Mouse (Mus musculus) midbrain, embryonic 12.5 days (tissue): ENCODE measurements at regions not wholly inside any gene's neighbourhood (a gene's known extent, or its start where the extent isn't known, plus 50 kb on each side); places are given as distances from the start of the nearest gene placed in this dataset.

Experiments used
- ATAC-seq: fragments of 200-750 bp; cut with Nextera tagmentation; 2 replicates; pipeline ENCODE4 v1.8.0; 2017; ENCODE audit warnings: low read depth, moderate TSS enrichment, moderate library complexity; ENCODE audit not compliant: low FRiP score
- H3K27ac ChIP-seq: fragments of 300-500 bp; sonication (generic); replicated peaks from 2 replicates; pipeline ENCODE4 v1.5.1; 2016; ENCODE audit warnings: mild to moderate bottlenecking
- H3K27me3 ChIP-seq: fragments of 300-500 bp; sonication (generic); 2 replicates; pipeline ENCODE4 v1.6.1; 2016; ENCODE audit warnings: mild to moderate bottlenecking
- H3K36me3 ChIP-seq: fragments of 300-500 bp; sonication (generic); 2 replicates; pipeline ENCODE4 v1.6.1; 2016
- H3K4me1 ChIP-seq: fragments of 300-500 bp; sonication (generic); 2 replicates; pipeline ENCODE4 v1.6.1; 2016
- H3K4me2 ChIP-seq: fragments of 300-500 bp; sonication (generic); replicated peaks from 2 replicates; pipeline ENCODE4 v1.6.1; 2016; ENCODE audit warnings: mild to moderate bottlenecking, moderate library complexity
- H3K4me3 ChIP-seq: fragments of 300-500 bp; sonication (generic); 2 replicates; pipeline ENCODE4 v1.5.1; 2016; ENCODE audit warnings: mild to moderate bottlenecking
- H3K9ac ChIP-seq: fragments of 300-500 bp; sonication (generic); replicated peaks from 2 replicates; pipeline ENCODE4 v1.6.1; 2016; ENCODE audit warnings: mild to moderate bottlenecking, moderate library complexity
- H3K9me3 ChIP-seq: fragments of 300-500 bp; sonication (generic); 2 replicates; pipeline ENCODE4 v1.6.1; 2016; ENCODE audit warnings: mild to moderate bottlenecking
- WGBS: fragments of 180-500 bp; shearing (Covaris S2); methylation state at CpG from one replicate; pipeline ENCODE4 v1.1.7; 2016; 5-methylcytosine and 5-hydroxymethylcytosine counted together

DNA sequence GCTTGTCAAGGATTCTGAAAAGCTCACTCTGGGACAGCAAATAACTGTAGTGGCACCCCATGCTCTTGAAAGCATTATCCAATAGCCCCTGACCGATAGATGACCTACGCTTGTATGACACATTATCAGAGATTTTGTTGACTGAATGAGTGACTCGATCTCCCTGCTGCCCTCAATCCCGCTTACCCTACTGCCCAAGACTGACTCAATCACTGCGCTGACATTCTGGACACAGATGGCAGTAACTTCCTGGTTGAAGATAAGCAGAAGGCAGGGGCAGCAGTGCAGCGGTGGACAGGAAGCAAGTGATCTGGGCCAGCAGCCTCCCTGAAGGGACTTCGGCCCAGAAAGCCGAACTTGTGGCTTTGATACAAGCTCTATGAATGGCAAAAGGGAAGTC is 248.7 kb upstream of the Tpk1 start:
- Histone ChIP-seq H3K27ac (no peak overlapping the region), H3K4me1 (no peaks in the 10 kb centered on the region)
- no peak for ATAC-seq

DNA sequence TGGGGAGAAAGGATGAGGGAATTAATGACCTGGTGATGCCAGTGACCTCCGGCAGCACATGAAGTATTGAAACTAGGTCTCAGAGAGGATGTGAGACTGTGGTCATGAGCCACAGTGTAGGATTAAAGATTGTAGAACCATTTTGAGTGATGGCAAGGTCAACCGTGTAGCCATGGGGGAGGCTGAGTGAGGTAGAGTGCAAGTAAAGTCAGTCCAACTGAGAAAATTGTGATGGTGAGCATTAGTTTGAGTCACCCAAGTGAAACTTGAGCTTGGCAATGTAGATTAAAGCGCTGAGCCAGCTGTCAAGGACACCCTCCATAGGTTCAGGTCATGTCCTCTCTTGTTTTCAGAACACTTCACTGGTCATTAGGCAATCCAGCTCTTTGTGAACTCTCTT is 219.9 kb upstream of the Tpk1 start:
- no peaks in the 10 kb centered on the region for H3K4me1 ChIP-seq
- H3K9me3 ChIP-seq: no peaks in the 10 kb centered on the region
- H3K9ac ChIP-seq: no peak overlapping the region
- H3K27ac ChIP-seq: no peak overlapping the region
- H3K4me2 ChIP-seq: no peak overlapping the region
- 84% methylated on average over 3 of the region's 3 CpGs for WGBS
- H3K36me3 ChIP-seq: no peaks in the 10 kb centered on the region
- no peaks in the 10 kb centered on the region for H3K27me3 ChIP-seq
- ATAC-seq: no peak
- no peak overlapping the region for H3K4me3 ChIP-seq

More for the DNA sequence above, 248.7 kb upstream of the Tpk1 start:
- H3K4me2 ChIP-seq: no peak overlapping the region
- H3K27me3 ChIP-seq: no peaks in the 10 kb centered on the region
- WGBS: 87% methylated on average over 8 of the region's 8 CpGs
- H3K9me3 ChIP-seq: no peaks in the 10 kb centered on the region
- H3K4me3 ChIP-seq: no peak overlapping the region
- H3K9ac ChIP-seq: no peak overlapping the region
- H3K36me3 ChIP-seq: no peaks in the 10 kb centered on the region

DNA sequence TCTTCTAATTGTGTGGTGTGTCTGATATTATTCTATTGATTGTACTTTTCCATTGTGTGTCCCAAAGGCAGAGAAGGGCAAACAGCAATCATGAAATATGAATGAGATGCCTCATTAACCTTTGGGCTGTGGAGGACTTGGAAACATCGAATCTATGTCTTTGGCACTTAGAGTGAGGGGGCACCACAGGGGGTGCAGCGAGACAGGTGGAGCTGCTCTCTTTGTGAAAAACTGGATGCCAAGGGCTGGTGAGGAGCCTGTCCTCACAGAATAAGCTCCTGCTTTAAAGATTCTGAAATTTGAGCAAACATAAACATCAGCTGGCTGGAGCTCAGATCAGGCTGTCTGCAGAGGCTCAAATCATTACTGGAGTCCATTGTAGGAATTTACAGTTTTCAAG is 210.6 kb upstream of the Tpk1 start:
- Histone ChIP-seq H3K9ac (no peak overlapping the region), H3K36me3 (no peaks in the 10 kb centered on the region), H3K4me1 (no peaks in the 10 kb centered on the region), H3K27ac (no peak overlapping the region), H3K4me2 (no peak overlapping the region), H3K27me3 (no peaks in the 10 kb centered on the region), H3K4me3 (no peak overlapping the region), H3K9me3 (no peaks in the 10 kb centered on the region)
- 0 out of 2 replicates have a peak, but pooled peaks have one; percentile 38 for ATAC-seq
- 57% methylated on average over 2 of the region's 2 CpGs for WGBS

DNA sequence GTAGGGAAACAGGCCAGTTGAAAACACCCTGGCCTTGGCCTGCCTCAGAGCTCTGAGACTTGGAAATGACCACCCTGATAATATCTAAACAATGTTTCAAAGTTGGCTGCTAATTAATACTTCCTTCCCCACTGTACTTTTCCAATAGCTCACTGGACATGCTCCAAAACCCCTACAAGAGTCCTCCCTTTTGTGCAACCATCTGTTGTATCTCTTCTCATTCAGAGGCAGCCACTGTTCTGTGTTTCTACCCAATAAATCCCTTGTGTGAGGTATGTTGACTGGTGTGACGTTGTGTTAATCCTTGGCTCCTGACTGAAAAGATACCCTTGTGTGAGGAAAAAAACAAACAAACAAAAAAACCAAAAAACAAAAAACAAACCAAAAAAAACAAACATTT is 193.3 kb upstream of the Tpk1 start:
- Histone ChIP-seq H3K27me3 (no peaks in the 10 kb centered on the region), H3K36me3 (no peaks in the 10 kb centered on the region), H3K9ac (no peak overlapping the region), H3K4me3 (no peak overlapping the region), H3K4me2 (no peak overlapping the region), H3K4me1 (no peaks in the 10 kb centered on the region), H3K9me3 (no peaks in the 10 kb centered on the region), H3K27ac (no peak overlapping the region)
- WGBS: 55% methylated on average over 1 of the region's 1 CpGs
- no peak for ATAC-seq

DNA sequence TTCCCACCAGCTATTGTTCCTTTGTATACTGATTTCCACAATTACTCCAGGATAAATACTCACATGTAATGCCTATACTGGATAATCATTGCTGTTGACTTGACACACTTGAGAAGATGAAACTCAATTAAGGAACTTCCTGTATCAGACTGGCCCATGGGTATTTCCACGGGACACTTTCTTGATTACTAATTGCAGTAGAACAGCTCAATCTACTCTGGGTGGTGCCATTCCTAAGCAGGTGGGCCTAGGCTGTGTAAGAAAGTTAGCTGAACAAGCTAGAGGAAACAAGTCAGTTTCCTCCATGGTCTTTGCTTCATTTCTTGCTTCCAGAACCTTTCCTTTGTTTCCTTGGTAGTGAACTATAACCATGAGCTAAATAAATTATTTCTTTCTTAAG is 191.0 kb upstream of the Tpk1 start:
- no peaks in the 10 kb centered on the region for H3K9me3 ChIP-seq
- ATAC-seq: no peak
- H3K4me1 ChIP-seq: no peaks in the 10 kb centered on the region
- 76% methylated on average over 1 of the region's 1 CpGs for WGBS
- no peak overlapping the region for H3K9ac ChIP-seq
- no peak overlapping the region for H3K4me3 ChIP-seq
- no peak overlapping the region for H3K27ac ChIP-seq
- no peak overlapping the region for H3K4me2 ChIP-seq
- H3K27me3 ChIP-seq: no peaks in the 10 kb centered on the region
- H3K36me3 ChIP-seq: no peaks in the 10 kb centered on the region

DNA sequence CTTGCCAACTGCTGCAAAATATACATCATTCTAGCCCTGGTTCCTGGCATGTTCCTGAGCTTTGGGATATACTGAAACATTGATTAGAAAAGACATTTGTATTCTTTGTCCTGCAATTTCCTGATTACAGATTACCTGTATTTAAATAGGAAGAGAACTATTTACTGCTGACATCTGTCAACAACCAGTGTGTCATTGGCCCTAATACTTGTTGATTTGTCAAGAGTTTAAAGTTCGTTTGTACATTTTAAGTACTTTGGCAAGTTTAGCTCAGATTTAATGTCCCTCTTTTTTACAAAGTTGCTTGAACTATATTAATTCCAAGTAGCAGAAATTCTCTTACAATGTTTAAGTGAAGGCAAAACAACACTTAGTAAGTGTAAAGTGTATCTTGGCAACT is 187.4 kb upstream of the Tpk1 start:
- H3K4me2 ChIP-seq: no peak overlapping the region
- H3K9me3 ChIP-seq: no peaks in the 10 kb centered on the region
- WGBS: 87% methylated on average over 1 of the region's 1 CpGs
- H3K27me3 ChIP-seq: no peaks in the 10 kb centered on the region
- no peak for ATAC-seq
- no peak overlapping the region for H3K27ac ChIP-seq
- H3K36me3 ChIP-seq: no peaks in the 10 kb centered on the region
- H3K4me1 ChIP-seq: no peaks in the 10 kb centered on the region
- no peak overlapping the region for H3K4me3 ChIP-seq
- H3K9ac ChIP-seq: no peak overlapping the region

GRCm38 (mm10) chr6:43851306-43851705 is 185.2 kb upstream of the Tpk1 start:
- Histone ChIP-seq H3K4me2 (no peak overlapping the region), H3K27ac (no peak overlapping the region), H3K9me3 (no peaks in the 10 kb centered on the region), H3K27me3 (no peaks in the 10 kb centered on the region), H3K36me3 (no peaks in the 10 kb centered on the region), H3K4me1 (no peaks in the 10 kb centered on the region), H3K9ac (no peak overlapping the region), H3K4me3 (no peak overlapping the region)
- WGBS: 89% methylated on average over 6 of the region's 6 CpGs
- ATAC-seq: no peak

- no peak overlapping the region for H3K9ac ChIP-seq
- WGBS: 68% methylated on average over 6 of the region's 6 CpGs
- no peak for ATAC-seq
- no peaks in the 10 kb centered on the region for H3K4me1 ChIP-seq
- H3K4me2 ChIP-seq: no peak overlapping the region
- no peaks in the 10 kb centered on the region for H3K36me3 ChIP-seq
- H3K9me3 ChIP-seq: no peaks in the 10 kb centered on the region; the same call in 1 of the 2 replicates
- H3K27ac ChIP-seq: no peak overlapping the region
- no peak overlapping the region for H3K4me3 ChIP-seq
- no peaks in the 10 kb centered on the region for H3K27me3 ChIP-seq
These were observed 172.9 kb upstream of the Tpk1 start for GRCm38 (mm10) chr6:43838960-43839359.

DNA sequence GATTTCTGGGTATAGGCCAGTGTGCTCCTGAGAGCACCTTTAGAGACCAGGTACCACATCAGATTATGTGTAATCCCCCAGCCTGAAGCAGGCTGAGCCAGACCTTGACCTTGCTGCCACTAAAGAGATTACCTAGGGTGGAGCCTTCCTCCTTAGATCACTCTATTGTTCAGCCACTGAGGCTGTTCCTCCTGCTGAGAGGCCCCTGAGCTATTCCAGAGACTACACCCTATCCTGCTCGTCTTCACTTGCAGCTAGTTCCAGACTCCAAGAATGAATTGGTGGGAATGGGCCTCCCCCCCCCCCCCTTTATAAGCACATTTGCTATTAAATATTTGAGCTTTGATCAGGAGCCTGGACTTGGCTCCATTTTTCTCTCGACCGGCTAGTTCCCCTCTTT is 163.8 kb upstream of the Tpk1 start:
- Histone ChIP-seq H3K9ac (no peak overlapping the region), H3K9me3 (no peaks in the 10 kb centered on the region), H3K4me2 (no peak overlapping the region), H3K27me3 (no peaks in the 10 kb centered on the region), H3K4me1 (no peaks in the 10 kb centered on the region), H3K36me3 (no peaks in the 10 kb centered on the region), H3K27ac (no peak overlapping the region), H3K4me3 (no peak overlapping the region)
- no peak for ATAC-seq
- 65% methylated on average over 3 of the region's 3 CpGs for WGBS
